Mouse (Mus musculus) hindbrain, embryonic 14.5 days (tissue): ENCODE measurements at regions not wholly inside any gene's neighbourhood (a gene's known extent, or its start where the extent isn't known, plus 50 kb on each side); places are given as distances from the start of the nearest gene placed in this dataset.

Experiments
- ATAC-seq: fragments of 200-750 bp; cut with Nextera tagmentation; 2 replicates; pipeline ENCODE4 v1.8.0; 2017; ENCODE audit warnings: moderate number of reproducible peaks, mild to moderate bottlenecking, moderate TSS enrichment, moderate library complexity; ENCODE audit not compliant: low FRiP score
- DNase-seq: peaks from one replicate; pipeline ENCODE4 v3.0.0-alpha.2; 2015; ENCODE audit warnings: low spot score
- H3K27ac ChIP-seq: fragments of 300-500 bp; sonication (generic); 2 replicates; pipeline ENCODE4 v1.5.1; 2014; ENCODE audit warnings: mild to moderate bottlenecking, moderate library complexity
- H3K27me3 ChIP-seq: fragments of 300-500 bp; sonication (generic); 2 replicates; pipeline ENCODE4 v1.6.1; 2014; ENCODE audit warnings: mild to moderate bottlenecking, low read length, mixed read lengths; ENCODE audit not compliant: control insufficient read depth, insufficient read depth
- H3K36me3 ChIP-seq: fragments of 300-500 bp; sonication (generic); replicated peaks from 2 replicates; pipeline ENCODE4 v1.6.1; 2014; ENCODE audit not compliant: control insufficient read depth, insufficient read depth
- H3K4me1 ChIP-seq: fragments of 300-500 bp; sonication (generic); replicated peaks from 2 replicates; pipeline ENCODE4 v1.6.1; 2014; ENCODE audit warnings: antibody characterized with exemption, low read length, mixed read lengths; ENCODE audit not compliant: control insufficient read depth, insufficient read depth
- H3K4me2 ChIP-seq: fragments of 300-500 bp; sonication (generic); replicated peaks from 2 replicates; pipeline ENCODE4 v1.6.1; 2014; ENCODE audit warnings: mild to moderate bottlenecking, moderate library complexity
- H3K4me3 ChIP-seq: fragments of 300-500 bp; sonication (generic); replicated peaks from 2 replicates; pipeline ENCODE4 v1.5.1; 2014; ENCODE audit warnings: mild to moderate bottlenecking, low read length
- H3K9ac ChIP-seq: fragments of 300-500 bp; sonication (generic); 2 replicates; pipeline ENCODE4 v1.6.1; 2014
- H3K9me3 ChIP-seq: fragments of 300-500 bp; sonication (generic); 2 replicates; pipeline ENCODE4 v1.6.1; 2016; ENCODE audit warnings: low read length; ENCODE audit not compliant: control insufficient read depth
- WGBS: fragments of 180-500 bp; shearing (Covaris S2); extraction: QIAGEN DNeasy Blood & Tissue Kit; methylation state at CpG from one replicate; pipeline ENCODE4 v1.1.7; 2014; 5-methylcytosine and 5-hydroxymethylcytosine counted together

DNA sequence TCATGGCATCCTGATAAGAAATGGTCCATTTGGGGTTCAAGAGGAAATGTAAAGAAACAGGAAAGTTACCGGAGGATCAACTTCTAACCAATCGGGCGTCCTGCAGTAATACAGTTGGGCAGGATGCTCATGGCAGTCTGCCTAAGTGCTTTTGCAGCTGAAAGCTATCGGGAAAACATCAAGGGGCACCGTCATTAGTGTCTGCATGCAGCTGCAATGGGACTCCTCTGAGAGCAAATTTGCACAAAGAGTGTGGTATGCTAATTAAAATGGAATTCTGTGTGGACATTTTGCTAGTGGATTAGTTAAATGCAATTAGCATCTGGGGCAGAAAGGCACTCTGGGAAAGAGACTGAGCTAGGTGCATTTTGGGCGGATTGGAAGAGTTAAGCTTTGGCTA is 160.3 kb downstream of the Utp18 start:
- Histone ChIP-seq H3K4me3 (no peak overlapping the region), H3K27ac (no peak overlapping the region), H3K4me2 (no peak overlapping the region), H3K9me3 (no peaks in the 10 kb centered on the region), H3K4me1 (no peaks in the 10 kb centered on the region), H3K36me3 (no peaks in the 10 kb centered on the region), H3K9ac (no peak overlapping the region), H3K27me3 (no peaks in the 10 kb centered on the region)
- DNase-seq (peak; percentile 30), ATAC-seq (peak; percentile 59; the same call in 1 of the 2 replicates)
- WGBS: 64% methylated on average over 6 of the region's 6 CpGs

DNA sequence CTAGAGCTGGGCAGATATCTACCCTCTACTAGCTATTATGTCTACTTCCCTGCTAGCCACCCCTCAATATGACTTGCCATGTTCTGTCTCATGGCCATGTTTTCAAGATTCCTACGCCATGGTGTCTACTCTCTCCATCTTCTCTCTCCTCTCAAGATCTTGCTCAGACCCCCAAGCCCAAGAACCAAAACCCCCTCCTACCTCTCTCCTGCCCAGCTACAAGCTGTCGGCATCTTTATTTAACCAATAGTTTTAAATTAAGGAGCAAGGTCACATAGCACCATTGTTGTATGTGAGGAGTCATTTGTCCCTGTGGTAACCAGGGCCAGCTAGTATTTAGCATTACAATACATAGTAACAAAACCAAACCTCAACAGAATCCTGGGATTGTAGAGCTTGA is 166.4 kb downstream of the Utp18 start:
- Histone ChIP-seq H3K36me3 (no peaks in the 10 kb centered on the region), H3K4me3 (no peak overlapping the region), H3K4me2 (no peak overlapping the region), H3K4me1 (no peaks in the 10 kb centered on the region), H3K27me3 (no peaks in the 10 kb centered on the region), H3K27ac (no peak overlapping the region), H3K9me3 (no peaks in the 10 kb centered on the region), H3K9ac (no peak overlapping the region)
- WGBS: 61% methylated on average over 2 of the region's 2 CpGs
- ATAC-seq: no peak
- no peak for DNase-seq

DNA sequence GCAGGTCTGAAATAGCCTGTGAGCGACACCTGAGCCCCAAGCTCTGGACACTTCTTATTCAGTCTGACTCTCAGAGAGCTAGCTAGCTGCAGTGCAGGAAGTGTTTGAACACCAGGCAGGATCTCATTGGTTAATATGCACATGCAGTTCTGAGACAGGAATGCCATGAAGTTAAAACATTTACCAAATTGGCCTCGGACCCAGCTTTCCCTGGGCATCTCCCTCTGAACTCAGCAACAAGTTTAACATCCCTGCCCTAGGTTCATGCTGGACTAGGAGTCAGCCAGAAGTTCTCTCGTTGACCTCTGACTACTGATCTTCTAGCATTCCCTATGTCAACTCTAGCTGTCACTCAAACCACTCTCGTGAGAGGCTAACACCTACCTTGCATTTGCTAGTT is 175.9 kb downstream of the Utp18 start:
- H3K4me3 ChIP-seq: no peak overlapping the region
- no peak overlapping the region for H3K4me2 ChIP-seq
- no peaks in the 10 kb centered on the region for H3K27me3 ChIP-seq
- ATAC-seq (no peak), DNase-seq (no peak)
- H3K27ac ChIP-seq: no peak overlapping the region
- H3K4me1 ChIP-seq: no peaks in the 10 kb centered on the region
- H3K9me3 ChIP-seq: no peaks in the 10 kb centered on the region
- H3K9ac ChIP-seq: no peak overlapping the region
- WGBS: 84% methylated on average over 4 of the region's 4 CpGs
- H3K36me3 ChIP-seq: no peaks in the 10 kb centered on the region

DNA sequence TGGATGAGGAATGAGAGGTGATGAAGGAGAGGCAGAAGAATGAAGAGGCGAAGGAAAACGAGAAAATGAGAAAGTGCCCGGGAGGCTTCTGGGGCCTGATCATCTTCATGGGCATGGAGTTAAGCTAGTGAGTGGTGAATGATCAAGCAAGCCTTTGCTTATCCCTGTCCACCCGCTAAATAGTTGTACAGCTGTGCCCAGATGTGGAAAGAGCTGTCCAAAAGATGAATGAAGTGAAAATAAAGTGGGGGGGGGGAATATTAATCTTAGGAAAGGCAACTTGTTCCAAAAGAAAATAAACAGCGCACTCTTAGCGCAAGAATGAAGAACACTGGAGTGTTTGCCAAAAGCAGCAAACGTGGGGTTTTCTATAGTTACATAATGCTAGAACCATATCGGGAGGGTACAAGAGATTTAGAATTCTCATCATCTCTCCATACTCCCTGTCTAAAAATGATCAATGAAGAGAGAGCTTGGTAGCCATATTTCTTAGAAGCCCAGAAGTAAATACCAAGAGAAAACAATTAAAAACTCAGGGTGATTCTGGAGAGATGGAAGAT is 188.5 kb downstream of the Utp18 start:
- Histone ChIP-seq H3K27ac (no peak overlapping the region), H3K4me1 (no peaks in the 10 kb centered on the region), H3K9me3 (no peaks in the 10 kb centered on the region), H3K36me3 (no peaks in the 10 kb centered on the region), H3K4me2 (no peak overlapping the region), H3K9ac (no peak overlapping the region), H3K4me3 (no peak overlapping the region), H3K27me3 (no peaks in the 10 kb centered on the region)
- DNase-seq (no peak), ATAC-seq (no peak)
- WGBS: 89% methylated on average over 8 of the region's 8 CpGs

DNA sequence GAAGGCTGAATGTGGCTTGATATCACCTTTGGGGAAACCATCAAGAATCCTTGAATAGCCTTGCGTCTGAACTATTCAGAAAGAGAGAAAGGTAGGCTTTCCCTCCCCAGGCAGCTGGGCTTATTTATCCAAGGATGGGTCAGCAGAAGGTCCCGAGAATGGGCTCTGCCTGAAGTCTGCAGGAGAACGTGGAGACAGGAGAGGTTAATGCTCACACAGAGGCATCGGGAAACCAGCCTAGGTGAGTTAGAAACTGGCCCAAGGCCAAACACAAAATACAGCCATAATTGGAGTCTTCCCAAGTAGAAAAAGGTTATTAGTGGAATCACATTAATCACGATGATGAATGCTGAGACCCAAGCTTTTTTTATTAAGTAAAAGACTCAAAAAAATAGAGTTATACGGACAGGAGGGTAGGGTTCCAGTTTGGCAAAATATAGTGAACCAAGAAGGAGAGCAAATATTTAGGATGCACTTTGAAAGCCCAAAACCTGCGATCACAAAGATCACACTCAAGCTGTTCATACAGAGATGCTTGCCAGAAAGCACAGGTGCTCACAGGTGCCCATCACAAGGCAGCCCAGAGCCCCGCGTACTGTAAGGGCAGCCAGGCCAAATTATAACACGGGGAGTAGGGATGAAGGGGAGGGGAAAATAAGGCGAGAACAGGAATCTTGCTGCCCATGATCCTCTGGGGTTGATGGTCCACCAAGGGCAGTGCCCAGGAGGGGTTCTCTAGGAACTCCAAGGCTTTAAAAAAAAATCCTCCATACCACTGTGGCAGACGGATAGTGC is 189.3 kb downstream of the Utp18 start:
- ATAC-seq (no peak), DNase-seq (no peak)
- no peaks in the 10 kb centered on the region for H3K4me1 ChIP-seq
- no peak overlapping the region for H3K27ac ChIP-seq
- H3K9ac ChIP-seq: no peak overlapping the region
- H3K4me2 ChIP-seq: no peak overlapping the region
- no peaks in the 10 kb centered on the region for H3K36me3 ChIP-seq
- no peak overlapping the region for H3K4me3 ChIP-seq
- no peaks in the 10 kb centered on the region for H3K9me3 ChIP-seq
- no peaks in the 10 kb centered on the region for H3K27me3 ChIP-seq
- WGBS: 81% methylated on average over 12 of the region's 12 CpGs

DNA sequence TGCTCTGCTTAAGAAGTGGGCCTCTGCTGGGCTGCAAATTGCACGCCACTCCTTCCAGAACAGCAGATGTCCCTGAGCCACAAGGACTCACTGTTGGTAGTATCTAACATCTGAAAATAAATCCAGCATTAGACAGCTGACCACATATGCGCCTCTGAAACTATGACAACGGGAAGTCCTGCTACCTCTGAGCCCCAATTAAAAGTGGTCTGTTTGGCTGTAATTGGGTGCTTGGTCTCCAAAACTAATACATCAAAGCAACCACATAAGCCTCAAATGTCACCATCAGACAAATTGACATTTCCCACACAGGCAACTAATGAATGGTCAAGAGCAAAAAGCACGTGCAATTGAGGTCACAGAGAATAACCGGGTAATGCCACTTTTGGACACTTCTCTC is 201.9 kb downstream of the Utp18 start:
- Histone ChIP-seq H3K4me2 (no peak overlapping the region), H3K36me3 (no peaks in the 10 kb centered on the region), H3K4me3 (no peak overlapping the region), H3K27me3 (no peaks in the 10 kb centered on the region), H3K27ac (no peak overlapping the region), H3K9ac (no peak overlapping the region), H3K9me3 (no peaks in the 10 kb centered on the region), H3K4me1 (no peaks in the 10 kb centered on the region)
- ATAC-seq: no peak
- WGBS: 86% methylated on average over 5 of the region's 5 CpGs
- no peak for DNase-seq

DNA sequence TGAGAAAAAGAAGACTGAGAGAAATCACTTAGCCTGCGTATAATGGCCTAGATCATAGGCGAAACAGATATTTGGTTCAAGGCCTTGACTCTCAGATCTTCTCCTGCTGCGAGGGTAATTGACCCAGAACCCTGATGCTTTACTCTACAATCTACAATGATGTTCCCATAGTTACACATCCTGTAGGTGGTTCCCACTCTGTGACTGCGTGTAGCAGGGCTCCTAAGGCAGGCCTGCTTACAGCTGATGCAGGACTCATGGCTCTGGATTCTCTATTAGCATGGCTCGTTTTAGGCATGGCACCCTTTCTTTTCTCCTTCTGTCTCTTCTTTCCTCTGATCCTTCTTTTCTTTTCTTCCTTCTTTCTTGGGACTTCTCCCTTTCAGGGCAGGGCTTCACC is 209.3 kb downstream of the Utp18 start:
- Histone ChIP-seq H3K4me2 (no peak overlapping the region), H3K4me3 (no peak overlapping the region), H3K9me3 (no peaks in the 10 kb centered on the region), H3K4me1 (no peaks in the 10 kb centered on the region), H3K36me3 (no peaks in the 10 kb centered on the region), H3K27ac (no peak overlapping the region), H3K9ac (no peak overlapping the region), H3K27me3 (no peaks in the 10 kb centered on the region)
- 82% methylated on average over 5 of the region's 5 CpGs for WGBS
- ATAC-seq (no peak), DNase-seq (no peak)

DNA sequence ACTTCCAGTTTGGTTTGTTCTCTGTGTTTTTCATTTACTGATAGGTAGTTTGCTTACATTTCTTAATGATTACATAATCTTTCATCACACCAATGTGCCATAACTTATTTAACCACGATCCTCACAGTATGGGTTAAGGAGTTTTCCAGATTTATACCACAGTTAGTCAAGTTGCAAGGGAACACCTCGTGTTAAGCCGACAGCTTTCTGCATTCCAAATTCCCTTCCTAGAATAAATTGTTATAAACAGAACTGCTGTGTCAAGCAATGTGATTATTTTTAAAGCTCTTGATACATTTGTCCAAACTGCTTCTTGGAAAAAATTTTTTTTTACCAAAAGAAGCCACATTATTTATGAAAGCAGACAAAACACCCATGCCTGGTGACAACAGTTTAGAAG is 213.5 kb downstream of the Utp18 start:
- H3K27ac ChIP-seq: no peak overlapping the region
- no peaks in the 10 kb centered on the region for H3K4me1 ChIP-seq
- ATAC-seq (no peak), DNase-seq (no peak)
- H3K9me3 ChIP-seq: no peaks in the 10 kb centered on the region
- no peak overlapping the region for H3K4me2 ChIP-seq
- no peaks in the 10 kb centered on the region for H3K27me3 ChIP-seq
- H3K36me3 ChIP-seq: no peaks in the 10 kb centered on the region
- no peak overlapping the region for H3K4me3 ChIP-seq
- 85% methylated on average over 3 of the region's 3 CpGs for WGBS
- H3K9ac ChIP-seq: no peak overlapping the region

DNA sequence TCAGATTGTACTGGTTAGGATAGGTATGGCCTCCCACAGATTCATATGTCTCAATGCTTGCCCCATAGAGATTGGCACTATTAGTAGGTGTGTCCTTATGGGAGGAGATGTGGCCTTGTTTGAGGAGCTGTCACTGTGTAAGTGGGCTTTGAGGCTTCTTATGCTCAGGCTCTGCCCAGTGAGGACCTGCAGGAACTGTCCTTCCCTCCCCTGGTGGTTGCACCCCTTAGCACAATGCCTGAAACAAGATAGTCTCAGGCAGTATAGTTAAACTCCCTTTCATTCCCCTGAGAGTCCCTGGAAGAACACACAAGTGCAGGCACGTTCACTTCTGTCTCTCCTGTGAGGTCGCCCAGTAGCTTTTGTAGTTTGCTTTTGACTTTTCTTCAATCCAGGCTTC is 223.9 kb downstream of the Utp18 start:
- Histone ChIP-seq H3K9me3 (0 out of 2 replicates have a peak, but pooled peaks cover 5% of the 10 kb centered on the region), H3K27ac (no peak overlapping the region), H3K27me3 (no peaks in the 10 kb centered on the region), H3K4me3 (no peak overlapping the region), H3K36me3 (no peaks in the 10 kb centered on the region), H3K4me2 (no peak overlapping the region), H3K4me1 (no peaks in the 10 kb centered on the region), H3K9ac (no peak overlapping the region)
- DNase-seq (no peak), ATAC-seq (no peak)
- WGBS: 49% methylated on average over 2 of the region's 2 CpGs
